Mouse (Mus musculus): Measurements from ENCODE around the gene Ist1.

- TF ChIP-seq POLR2AphosphoS2 (IDR thresholded peaks at IDR 0.05; ENCODE audit: insufficient read length, low read depth) (no peak), POLR2A (IDR thresholded peaks at IDR 0.05; ENCODE audit: insufficient read length, low read depth) (no peak), SRF (IDR thresholded peaks at IDR 0.05; ENCODE audit: control insufficient read depth, insufficient read length, low read depth) (no peak), MAX (IDR thresholded peaks at IDR 0.05; ENCODE audit: low read depth) (no peak), TCF12 (IDR thresholded peaks at IDR 0.05; ENCODE audit: insufficient read depth, poor library complexity, severe bottlenecking) (no peak)
These were observed 11.7 kb upstream of the Ist1 start for GRCm38 (mm10) chr8:109704565-109705319.

Measured in myocyte (in vitro differentiated cells).